Mouse (Mus musculus): Measurements from ENCODE around the gene Pxdc1. TPM values are rescaled to one million over a fixed set of nuclear protein-coding genes. Genes with fewer than 3 reads are reported as not detected.

The Pxdc1 gene
- polyA plus RNA-seq, 1 experiment from 2014 or later = 11.7 TPM

DNA sequence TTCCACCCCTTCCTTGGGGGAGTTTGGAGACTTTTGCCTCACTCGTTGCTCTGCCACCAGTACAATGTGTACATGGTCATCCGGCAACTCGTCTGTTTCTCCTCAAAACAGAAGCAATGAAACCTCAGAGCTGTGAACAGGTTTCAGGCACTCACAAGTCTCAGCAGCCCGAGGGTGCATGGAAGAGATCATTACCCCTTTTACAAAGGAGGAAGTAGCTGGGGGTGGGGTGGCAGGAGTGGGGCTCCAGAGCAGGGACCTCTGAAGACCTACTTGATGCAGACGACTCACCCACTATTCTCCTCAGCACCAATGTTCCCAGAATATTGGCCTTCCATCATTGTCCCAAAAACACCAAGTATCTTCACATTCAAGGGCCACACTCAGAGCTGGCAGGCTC lies 3.1 kb upstream of the Pxdc1 start:
- Histone ChIP-seq H3K27ac (ENCODE audit: low read depth, low read length) (no peak overlapping the region), H3K9ac (ENCODE audit: low read depth, low read length) (no peak overlapping the region), H3K4me2 (no peak overlapping the region), H3K36me3 (ENCODE audit: control insufficient read depth, insufficient read depth, low read length) (no peaks in the 10 kb centered on the region), H3K4me1 (replicated peaks; ENCODE audit: control insufficient read depth, insufficient read depth, low read length) (0 out of 2 replicates have a peak, but pooled peaks cover 4% of the 10 kb centered on the region), H3K27me3 (replicated peaks; ENCODE audit: control insufficient read depth, insufficient read depth, low read length) (peaks cover 27% of the 10 kb centered on the region), H3K4me3 (ENCODE audit: low read depth, low read length) (no peak overlapping the region), H3K9me3 (ENCODE audit: control insufficient read depth, low read length) (no peaks in the 10 kb centered on the region)
- DNase-seq (ENCODE audit: low spot score) = no peak
- 66% methylated on average over 5 of the region's 5 CpGs for WGBS
- no peak for ATAC-seq (replicated peaks; ENCODE audit: low FRiP score)

- no peaks in the 10 kb centered on the region for H3K36me3 ChIP-seq (ENCODE audit: control insufficient read depth, insufficient read depth, low read length)
- H3K4me2 ChIP-seq = peak overlapping the region; percentile 81
- H3K27me3 ChIP-seq (replicated peaks; ENCODE audit: control insufficient read depth, insufficient read depth, low read length) = peaks cover 46% of the 10 kb centered on the region
- H3K4me1 ChIP-seq (replicated peaks; ENCODE audit: control insufficient read depth, insufficient read depth, low read length) = peaks cover 4% of the 10 kb centered on the region; the same call in 1 of the 2 replicates
- H3K4me3 ChIP-seq (ENCODE audit: low read depth, low read length) = peak overlapping the region; percentile 62
- DNase-seq (ENCODE audit: low spot score) = peak; percentile 74
- peak; percentile 68 for ATAC-seq (replicated peaks; ENCODE audit: low FRiP score)
- peak overlapping the region; percentile 84 for H3K27ac ChIP-seq (ENCODE audit: low read depth, low read length)
- H3K9me3 ChIP-seq (ENCODE audit: control insufficient read depth, low read length) = no peaks in the 10 kb centered on the region
- peak overlapping the region; percentile 67 for H3K9ac ChIP-seq (ENCODE audit: low read depth, low read length)
- under 1% methylated on average over 104 of the region's 105 CpGs for WGBS
Observed at GRCm38 (mm10) chr13:34652353-34653241, 689 bp downstream of the Pxdc1 start.

- peaks cover 46% of the 10 kb centered on the region for H3K27me3 ChIP-seq (replicated peaks; ENCODE audit: control insufficient read depth, insufficient read depth, low read length)
- peak; percentile 65 for DNase-seq (ENCODE audit: low spot score)
- peak overlapping the region; percentile 62 for H3K4me3 ChIP-seq (ENCODE audit: low read depth, low read length)
- H3K4me1 ChIP-seq (replicated peaks; ENCODE audit: control insufficient read depth, insufficient read depth, low read length) = peaks cover 4% of the 10 kb centered on the region; the same call in 1 of the 2 replicates
- peak overlapping the region; percentile 81 for H3K4me2 ChIP-seq
- no peaks in the 10 kb centered on the region for H3K9me3 ChIP-seq (ENCODE audit: control insufficient read depth, low read length)
- peak; percentile 25; the same call in 1 of the 2 replicates for ATAC-seq (replicated peaks; ENCODE audit: low FRiP score)
- 1% methylated on average over 35 of the region's 35 CpGs for WGBS
- peak overlapping the region; percentile 84; the same call in 1 of the 2 replicates for H3K27ac ChIP-seq (ENCODE audit: low read depth, low read length)
- no peaks in the 10 kb centered on the region for H3K36me3 ChIP-seq (ENCODE audit: control insufficient read depth, insufficient read depth, low read length)
- peak overlapping the region; percentile 67 for H3K9ac ChIP-seq (ENCODE audit: low read depth, low read length)
Observed at GRCm38 (mm10) chr13:34652016-34652352, 1.3 kb downstream of the Pxdc1 start.

GRCm38 (mm10) chr13:34651474-34651991 lies 1.8 kb downstream of the Pxdc1 start:
- H3K4me3 ChIP-seq (ENCODE audit: low read depth, low read length) = peak overlapping the region; percentile 62
- H3K9me3 ChIP-seq (ENCODE audit: control insufficient read depth, low read length) = no peaks in the 10 kb centered on the region
- H3K4me1 ChIP-seq (replicated peaks; ENCODE audit: control insufficient read depth, insufficient read depth, low read length) = peaks cover 4% of the 10 kb centered on the region; the same call in 1 of the 2 replicates
- H3K27ac ChIP-seq (ENCODE audit: low read depth, low read length) = peak overlapping the region; percentile 8; the same call in 1 of the 2 replicates
- ATAC-seq (replicated peaks; ENCODE audit: low FRiP score) (no peak), DNase-seq (ENCODE audit: low spot score) (peak; percentile 45)
- peaks cover 46% of the 10 kb centered on the region for H3K27me3 ChIP-seq (replicated peaks; ENCODE audit: control insufficient read depth, insufficient read depth, low read length)
- H3K36me3 ChIP-seq (ENCODE audit: control insufficient read depth, insufficient read depth, low read length) = no peaks in the 10 kb centered on the region
- peak overlapping the region; percentile 81 for H3K4me2 ChIP-seq
- WGBS = 4% methylated on average over 24 of the region's 24 CpGs
- H3K9ac ChIP-seq (ENCODE audit: low read depth, low read length) = peak overlapping the region; percentile 67

- Histone ChIP-seq H3K4me2 (peak overlapping the region; percentile 81), H3K4me3 (ENCODE audit: low read depth, low read length) (peak overlapping the region; percentile 62), H3K4me1 (replicated peaks; ENCODE audit: control insufficient read depth, insufficient read depth, low read length) (peaks cover 4% of the 10 kb centered on the region; the same call in 1 of the 2 replicates), H3K36me3 (ENCODE audit: control insufficient read depth, insufficient read depth, low read length) (no peaks in the 10 kb centered on the region), H3K27ac (ENCODE audit: low read depth, low read length) (no peak overlapping the region), H3K27me3 (replicated peaks; ENCODE audit: control insufficient read depth, insufficient read depth, low read length) (peaks cover 46% of the 10 kb centered on the region), H3K9me3 (ENCODE audit: control insufficient read depth, low read length) (no peaks in the 10 kb centered on the region), H3K9ac (ENCODE audit: low read depth, low read length) (peak overlapping the region; percentile 67; the same call in 1 of the 2 replicates)
- ATAC-seq (replicated peaks; ENCODE audit: low FRiP score) (no peak), DNase-seq (ENCODE audit: low spot score) (no peak)
- WGBS = 23% methylated on average over 10 of the region's 10 CpGs
Observed at GRCm38 (mm10) chr13:34650953-34651352, 2.3 kb downstream of the Pxdc1 start.

DNA sequence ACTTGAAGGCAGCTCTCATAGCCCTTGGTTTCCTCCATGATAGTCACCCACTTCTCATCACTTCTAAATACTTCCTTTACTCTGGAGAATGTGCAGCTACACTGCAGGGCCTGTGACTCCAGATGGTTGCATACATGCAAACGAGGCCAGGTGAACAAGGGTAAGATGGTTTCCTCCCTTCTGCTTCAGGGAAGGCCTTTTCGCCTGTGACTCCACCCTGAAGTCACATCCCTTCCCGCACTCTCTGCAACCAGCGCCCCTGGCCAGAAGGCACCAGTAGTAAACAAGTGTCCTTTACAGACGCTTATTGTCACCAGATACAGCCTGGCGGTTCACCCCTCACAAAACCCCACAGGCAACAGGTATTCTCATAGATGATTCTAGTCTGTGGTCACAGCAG lies 2.9 kb downstream of the Pxdc1 start:
- peaks cover 4% of the 10 kb centered on the region; the same call in 1 of the 2 replicates for H3K4me1 ChIP-seq (replicated peaks; ENCODE audit: control insufficient read depth, insufficient read depth, low read length)
- 54% methylated on average over 6 of the region's 6 CpGs for WGBS
- H3K4me2 ChIP-seq = peak overlapping the region; percentile 81
- no peaks in the 10 kb centered on the region for H3K9me3 ChIP-seq (ENCODE audit: control insufficient read depth, low read length)
- no peaks in the 10 kb centered on the region for H3K36me3 ChIP-seq (ENCODE audit: control insufficient read depth, insufficient read depth, low read length)
- peaks cover 46% of the 10 kb centered on the region for H3K27me3 ChIP-seq (replicated peaks; ENCODE audit: control insufficient read depth, insufficient read depth, low read length)
- H3K4me3 ChIP-seq (ENCODE audit: low read depth, low read length) = peak overlapping the region; percentile 62
- no peak overlapping the region for H3K27ac ChIP-seq (ENCODE audit: low read depth, low read length)
- no peak for ATAC-seq (replicated peaks; ENCODE audit: low FRiP score)
- no peak for DNase-seq (ENCODE audit: low spot score)
- no peak overlapping the region for H3K9ac ChIP-seq (ENCODE audit: low read depth, low read length)

- H3K9ac ChIP-seq (ENCODE audit: low read depth, low read length) = no peak overlapping the region
- no peak overlapping the region for H3K4me3 ChIP-seq (ENCODE audit: low read depth, low read length)
- H3K4me2 ChIP-seq = no peak overlapping the region
- H3K27ac ChIP-seq (ENCODE audit: low read depth, low read length) = no peak overlapping the region
- H3K36me3 ChIP-seq (ENCODE audit: control insufficient read depth, insufficient read depth, low read length) = no peaks in the 10 kb centered on the region
- H3K9me3 ChIP-seq (ENCODE audit: control insufficient read depth, low read length) = no peaks in the 10 kb centered on the region
- ATAC-seq (replicated peaks; ENCODE audit: low FRiP score) = no peak
- 49% methylated on average over 4 of the region's 4 CpGs for WGBS
- no peak for DNase-seq (ENCODE audit: low spot score)
- H3K27me3 ChIP-seq (replicated peaks; ENCODE audit: control insufficient read depth, insufficient read depth, low read length) = peaks cover 33% of the 10 kb centered on the region
- peaks cover 4% of the 10 kb centered on the region; the same call in 1 of the 2 replicates for H3K4me1 ChIP-seq (replicated peaks; ENCODE audit: control insufficient read depth, insufficient read depth, low read length)
Observed at GRCm38 (mm10) chr13:34647751-34648150, 5.5 kb downstream of the Pxdc1 start.

DNA sequence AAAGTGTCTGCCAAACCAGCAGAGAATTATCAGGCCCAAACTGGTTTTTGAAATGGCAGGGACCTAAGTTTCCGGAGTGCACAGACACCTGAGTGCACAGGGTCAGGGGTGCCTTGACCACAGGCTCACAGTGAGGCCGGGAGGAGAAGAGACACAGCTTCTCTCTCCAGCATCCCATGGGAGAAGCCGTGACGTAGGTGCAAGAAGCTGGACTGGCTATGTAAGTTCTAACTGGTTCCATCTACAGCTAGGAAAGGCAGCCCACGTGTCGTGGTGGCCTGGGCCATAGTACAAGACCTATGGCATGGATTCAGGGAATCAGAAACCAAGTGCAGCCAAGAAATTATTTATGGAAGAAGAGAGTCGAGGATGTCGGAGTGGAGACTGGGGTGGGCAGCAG lies 6.1 kb downstream of the Pxdc1 start:
- Histone ChIP-seq H3K27me3 (replicated peaks; ENCODE audit: control insufficient read depth, insufficient read depth, low read length) (peaks cover 27% of the 10 kb centered on the region), H3K4me1 (replicated peaks; ENCODE audit: control insufficient read depth, insufficient read depth, low read length) (peaks cover 2% of the 10 kb centered on the region; the same call in 1 of the 2 replicates), H3K4me3 (ENCODE audit: low read depth, low read length) (no peak overlapping the region), H3K27ac (ENCODE audit: low read depth, low read length) (no peak overlapping the region), H3K9me3 (ENCODE audit: control insufficient read depth, low read length) (no peaks in the 10 kb centered on the region), H3K36me3 (ENCODE audit: control insufficient read depth, insufficient read depth, low read length) (no peaks in the 10 kb centered on the region), H3K4me2 (no peak overlapping the region), H3K9ac (ENCODE audit: low read depth, low read length) (no peak overlapping the region)
- DNase-seq (ENCODE audit: low spot score) (no peak), ATAC-seq (replicated peaks; ENCODE audit: low FRiP score) (no peak)
- 78% methylated on average over 8 of the region's 8 CpGs for WGBS
